Mouse (Mus musculus): ENCODE measurements around the gene Art4. TPM values are rescaled to one million over a fixed set of nuclear protein-coding genes. Genes with fewer than 3 reads are reported as not detected.
"Not testable (repeated sequence)": the region's sequence is repeated elsewhere in the genome, so short reads cannot be mapped to it uniquely, and the experiment has no call there.

The Art4 gene
- total RNA-seq, 2 experiments from 2014 or later = 0.10 to 0.11 TPM

- no peak for DNase-seq
- H3K27ac ChIP-seq = no peak overlapping the region
- intact Hi-C loops (cut with DNase I) = no loop called here
- TF ChIP-seq CTCF (IDR thresholded peaks at IDR 0.05) = no peak
- H3K4me3 ChIP-seq = no peak overlapping the region
These were observed 32.0 kb upstream of the Art4 start for GRCm38 (mm10) chr6:136889554-136889953.

- H3K4me3 ChIP-seq = no peak overlapping the region
- intact Hi-C loops (cut with DNase I) = no loop called here
- DNase-seq = no peak
- TF ChIP-seq CTCF (IDR thresholded peaks at IDR 0.05) = no peak
- H3K27ac ChIP-seq = no peak overlapping the region
These were observed 31.5 kb upstream of the Art4 start for GRCm38 (mm10) chr6:136889067-136889466.

- H3K4me3 ChIP-seq = no peak overlapping the region
- peak; percentile 40 for DNase-seq
- no peak for TF ChIP-seq CTCF (IDR thresholded peaks at IDR 0.05)
- peak overlapping the region; percentile 67 for H3K27ac ChIP-seq
- intact Hi-C loops (cut with DNase I) = no loop called here
These were observed 30.3 kb upstream of the Art4 start for GRCm38 (mm10) chr6:136887854-136888253.

- H3K27ac ChIP-seq; H3K4me3 ChIP-seq; DNase-seq; intact Hi-C loops (cut with DNase I): not testable (repeated sequence)
These were observed 27.2 kb upstream of the Art4 start for GRCm38 (mm10) chr6:136884766-136885165.

- intact Hi-C loops (cut with DNase I) = no loop called here
- H3K4me3 ChIP-seq = no peak overlapping the region
- no peak for TF ChIP-seq CTCF (IDR thresholded peaks at IDR 0.05)
- no peak for DNase-seq
- no peak overlapping the region for H3K27ac ChIP-seq
These were observed 26.4 kb upstream of the Art4 start for GRCm38 (mm10) chr6:136883961-136884360.

GRCm38 (mm10) chr6:136883431-136883915, 25.9 kb upstream of the Art4 start:
- peak; percentile 30 for DNase-seq
- intact Hi-C loops (cut with DNase I) = no loop called here
- Histone ChIP-seq H3K27ac (no peak overlapping the region), H3K4me3 (no peak overlapping the region)
- no peak for TF ChIP-seq CTCF (IDR thresholded peaks at IDR 0.05)

- intact Hi-C loops (cut with DNase I) = no loop called here
- Histone ChIP-seq H3K27ac (no peak overlapping the region), H3K4me3 (no peak overlapping the region)
- no peak for DNase-seq
- no peak for TF ChIP-seq CTCF (IDR thresholded peaks at IDR 0.05)
These were observed 24.1 kb upstream of the Art4 start for GRCm38 (mm10) chr6:136881678-136882077.

- no peak for TF ChIP-seq CTCF (IDR thresholded peaks at IDR 0.05)
- Histone ChIP-seq H3K27ac (peak within 1 kb of the TSS; percentile 78), H3K4me3 (peak within 1 kb of the TSS; percentile 68)
- intact Hi-C loops (cut with DNase I) = no loop called here
- DNase-seq = peak; percentile 44
These were observed 18.1 kb upstream of the Art4 start, which contains the start of gene Mgp for GRCm38 (mm10) chr6:136875670-136876069. Mgp (minus strand) TSS chr6:136875823.

- DNase-seq = no peak
- intact Hi-C loops (cut with DNase I) = no loop called here
- Histone ChIP-seq H3K4me3 (peak overlapping the region; percentile 68), H3K27ac (peak overlapping the region; percentile 78)
- no peak for TF ChIP-seq CTCF (IDR thresholded peaks at IDR 0.05)
These were observed 17.1 kb upstream of the Art4 start for GRCm38 (mm10) chr6:136874599-136874998.

GRCm38 (mm10) chr6:136868921-136869320, 11.4 kb upstream of the Art4 start:
- H3K4me3 ChIP-seq = no peak overlapping the region
- TF ChIP-seq CTCF (IDR thresholded peaks at IDR 0.05) = no peak
- peak overlapping the region; percentile 48; the same call in 1 of the 2 replicates for H3K27ac ChIP-seq
- no peak for DNase-seq
- intact Hi-C loops (cut with DNase I) = no loop called here

- TF ChIP-seq CTCF (IDR thresholded peaks at IDR 0.05) = no peak
- intact Hi-C loops (cut with DNase I) = no loop called here
- Histone ChIP-seq H3K4me3 (no peak overlapping the region), H3K27ac (no peak overlapping the region)
- DNase-seq = no peak
These were observed 8.6 kb upstream of the Art4 start for GRCm38 (mm10) chr6:136866150-136866549.

GRCm38 (mm10) chr6:136865360-136865759, 7.8 kb upstream of the Art4 start:
- Histone ChIP-seq H3K4me3 (no peak overlapping the region), H3K27ac (no peak overlapping the region)
- no peak for TF ChIP-seq CTCF (IDR thresholded peaks at IDR 0.05)
- DNase-seq = no peak
- intact Hi-C loops (cut with DNase I) = no loop called here

GRCm38 (mm10) chr6:136861020-136861419, 3.5 kb upstream of the Art4 start:
- Histone ChIP-seq H3K27ac (peak overlapping the region; percentile 43; the same call in 1 of the 2 replicates), H3K4me3 (peak overlapping the region; percentile 26; the same call in 1 of the 2 replicates)
- no peak for DNase-seq
- TF ChIP-seq CTCF (IDR thresholded peaks at IDR 0.05) = peak; percentile 80
- intact Hi-C loops (cut with DNase I) = loop anchor here (1.0 to 5.0 kb wide), 3 partner anchors 59 to 121 kb away; no protein-coding TSS in a partner anchor

GRCm38 (mm10) chr6:136858420-136858819, 887 bp upstream of the Art4 start:
- Histone ChIP-seq H3K27ac (no peak overlapping the region), H3K4me3 (no peak overlapping the region)
- DNase-seq = no peak
- intact Hi-C loops (cut with DNase I) = no loop called here
- no peak for TF ChIP-seq CTCF (IDR thresholded peaks at IDR 0.05)

Measured in gastrocnemius, adult 2 months (tissue).